Mouse (Mus musculus) kidney, postnatal 0 days (tissue): Measurements from ENCODE around the gene Crk. TPM values are rescaled to one million over a fixed set of nuclear protein-coding genes. Genes with fewer than 3 reads are reported as not detected.
A peak's percentile ranks its signal among the peaks of the same experiment; 100 is the strongest.
"Not testable (repeated sequence)": the region's sequence is repeated elsewhere in the genome, so short reads cannot be mapped to it uniquely, and the experiment has no call there.

Experiments
- ATAC-seq: fragments of 200-750 bp; cut with Nextera tagmentation; replicated peaks from 2 replicates; pipeline ENCODE4 v1.8.0; 2017; ENCODE audit warnings: low read depth, moderate number of reproducible peaks, moderate TSS enrichment, moderate library complexity; ENCODE audit not compliant: low FRiP score
- DNase-seq: peaks from one replicate; pipeline ENCODE4 v3.0.0-alpha.2; 2016; ENCODE audit warnings: low spot score
- H3K27ac ChIP-seq: fragments of 300-500 bp; sonication (generic); 2 replicates; pipeline ENCODE4 v1.5.1; 2014; ENCODE audit warnings: mild to moderate bottlenecking
- H3K27me3 ChIP-seq: fragments of 300-500 bp; sonication (generic); 2 replicates; pipeline ENCODE4 v1.6.1; 2014; ENCODE audit warnings: low read length, mixed read lengths; ENCODE audit not compliant: insufficient read depth
- H3K36me3 ChIP-seq: fragments of 300-500 bp; sonication (generic); 2 replicates; pipeline ENCODE4 v1.6.1; 2014; ENCODE audit warnings: low read length, mixed read lengths; ENCODE audit not compliant: insufficient read depth
- H3K4me1 ChIP-seq: fragments of 300-500 bp; sonication (generic); replicated peaks from 2 replicates; pipeline ENCODE4 v1.6.1; 2014; ENCODE audit warnings: antibody characterized with exemption, low read length, mixed read lengths; ENCODE audit not compliant: insufficient read depth
- H3K4me2 ChIP-seq: fragments of 300-500 bp; sonication (generic); 2 replicates; pipeline ENCODE4 v1.6.1; 2014; ENCODE audit warnings: mild to moderate bottlenecking, low read length, moderate library complexity, mixed read lengths
- H3K4me3 ChIP-seq: fragments of 300-500 bp; sonication (generic); replicated peaks from 2 replicates; pipeline ENCODE4 v1.5.1; 2014; ENCODE audit warnings: low read depth, low read length
- H3K9ac ChIP-seq: fragments of 300-500 bp; sonication (generic); 2 replicates; pipeline ENCODE4 v1.6.1; 2014; ENCODE audit warnings: low read depth, low read length
- H3K9me3 ChIP-seq: fragments of 300-500 bp; sonication (generic); replicated peaks from 2 replicates; pipeline ENCODE4 v1.6.1; 2016; ENCODE audit warnings: low read length, inconsistent platforms, mixed read lengths
- CTCF ChIP-seq: IDR thresholded peaks from 2 replicates; pipeline ENCODE4 v1.5.1; 2016; ENCODE audit warnings: antibody characterized with exemption, low read depth, mild to moderate bottlenecking, moderate library complexity
- WGBS: fragments of 180-500 bp; shearing (Covaris S2); extraction: QIAGEN DNeasy Blood & Tissue Kit; methylation state at CpG from one replicate; pipeline ENCODE4 v1.1.7; 2014; 5-methylcytosine and 5-hydroxymethylcytosine counted together
- polyA plus RNA-seq: library from polyadenylated mRNA; unstranded; fragments of >200 nt; fragmentation: Nextera tagmentation; extraction: Ambion mirVana; gene quantifications from 2 replicates; pipeline ENCODE4 v1.2.1, GENCODE M21; 2015

The Crk gene
- polyA plus RNA-seq, 1 experiment from 2014 or later, result 112 TPM

DNA sequence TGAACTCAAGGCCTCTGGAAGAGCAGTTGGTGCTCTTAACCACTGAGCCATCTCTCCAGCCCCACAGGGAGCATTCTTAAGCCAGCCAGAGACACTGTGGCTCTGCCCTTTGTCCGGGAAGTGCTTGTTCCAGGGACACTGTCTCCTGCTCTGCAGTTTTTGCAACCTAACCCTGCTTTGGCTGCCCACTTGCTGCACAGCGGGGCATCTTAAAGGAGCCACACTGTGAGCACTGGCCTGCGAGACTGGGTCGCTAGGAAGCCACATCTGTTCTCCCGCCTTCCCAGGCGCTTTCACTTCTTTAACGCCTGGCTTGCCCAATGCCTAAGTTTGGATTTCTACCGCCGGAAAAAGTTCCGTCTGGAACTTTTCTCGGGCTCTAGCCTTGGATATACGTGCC is 36.5 kb downstream of the Crk start:
- no peaks in the 10 kb centered on the region for H3K27me3 ChIP-seq
- no peak overlapping the region for H3K9ac ChIP-seq
- WGBS, result 36% methylated on average over 12 of the region's 12 CpGs
- no peak for TF ChIP-seq CTCF
- DNase-seq (no peak), ATAC-seq (no peak)
- H3K4me1 ChIP-seq, result no peaks in the 10 kb centered on the region
- no peak overlapping the region for H3K4me3 ChIP-seq
- H3K36me3 ChIP-seq, result no peaks in the 10 kb centered on the region
- no peaks in the 10 kb centered on the region for H3K9me3 ChIP-seq
- H3K4me2 ChIP-seq, result no peak overlapping the region
- no peak overlapping the region for H3K27ac ChIP-seq

GRCm38 (mm10) chr11:75716661-75717325 is 37.7 kb downstream of the Crk start:
- DNase-seq (peak; percentile 27), ATAC-seq (no peak)
- no peak overlapping the region for H3K4me3 ChIP-seq
- H3K36me3 ChIP-seq, result no peaks in the 10 kb centered on the region
- H3K9ac ChIP-seq, result no peak overlapping the region
- no peak overlapping the region for H3K4me2 ChIP-seq
- no peaks in the 10 kb centered on the region for H3K27me3 ChIP-seq
- no peaks in the 10 kb centered on the region for H3K4me1 ChIP-seq
- TF ChIP-seq CTCF, result peak; percentile 23; the same call in 1 of the 2 replicates
- H3K27ac ChIP-seq, result no peak overlapping the region
- no peaks in the 10 kb centered on the region for H3K9me3 ChIP-seq
- WGBS, result 72% methylated on average over 8 of the region's 8 CpGs

DNA sequence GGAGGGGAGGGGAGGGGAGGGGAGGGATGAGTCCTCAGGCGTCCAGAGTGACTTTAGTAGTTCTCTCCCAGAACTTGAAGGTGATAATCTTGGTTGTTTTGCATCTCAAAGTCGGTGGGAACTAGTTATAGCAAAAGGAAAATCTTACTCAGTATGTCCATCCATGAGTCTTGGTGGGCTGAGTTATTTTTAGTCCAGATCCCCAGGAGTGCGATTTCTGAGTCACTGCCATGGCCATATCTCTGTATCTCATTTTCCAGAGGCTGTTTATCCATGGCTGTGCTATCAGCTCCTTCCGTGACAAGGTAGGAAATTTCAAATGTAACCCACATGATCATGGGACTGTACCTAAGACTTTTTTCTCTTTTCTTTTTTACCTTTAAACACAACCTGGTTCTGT is 43.3 kb downstream of the Crk start:
- H3K9me3 ChIP-seq, result no peaks in the 10 kb centered on the region
- DNase-seq (no peak), ATAC-seq (no peak)
- H3K27me3 ChIP-seq, result no peaks in the 10 kb centered on the region
- no peak overlapping the region for H3K4me3 ChIP-seq
- WGBS, result 58% methylated on average over 4 of the region's 4 CpGs
- H3K4me2 ChIP-seq, result no peak overlapping the region
- H3K4me1 ChIP-seq, result no peaks in the 10 kb centered on the region
- TF ChIP-seq CTCF, result no peak
- no peak overlapping the region for H3K9ac ChIP-seq
- H3K27ac ChIP-seq, result no peak overlapping the region
- H3K36me3 ChIP-seq, result no peaks in the 10 kb centered on the region

- no peak for TF ChIP-seq CTCF
- H3K9me3 ChIP-seq, result no peaks in the 10 kb centered on the region
- ATAC-seq (no peak), DNase-seq (no peak)
- H3K36me3 ChIP-seq, result no peaks in the 10 kb centered on the region
- H3K27me3 ChIP-seq, result no peaks in the 10 kb centered on the region
- no peaks in the 10 kb centered on the region for H3K4me1 ChIP-seq
- no peak overlapping the region for H3K4me3 ChIP-seq
- H3K27ac ChIP-seq, result no peak overlapping the region
- no peak overlapping the region for H3K4me2 ChIP-seq
- WGBS, result 73% methylated on average over 2 of the region's 2 CpGs
- no peak overlapping the region for H3K9ac ChIP-seq
Measured at GRCm38 (mm10) chr11:75727168-75727567, 48.1 kb downstream of the Crk start.

- H3K9me3 ChIP-seq, H3K9ac ChIP-seq, H3K36me3 ChIP-seq, H3K4me1 ChIP-seq, H3K4me2 ChIP-seq, ATAC-seq, H3K27me3 ChIP-seq, H3K27ac ChIP-seq, DNase-seq, H3K4me3 ChIP-seq: not testable (repeated sequence)
- 85% methylated on average over 6 of the region's 6 CpGs for WGBS
Measured at GRCm38 (mm10) chr11:75727659-75728058, 48.6 kb downstream of the Crk start.

DNA sequence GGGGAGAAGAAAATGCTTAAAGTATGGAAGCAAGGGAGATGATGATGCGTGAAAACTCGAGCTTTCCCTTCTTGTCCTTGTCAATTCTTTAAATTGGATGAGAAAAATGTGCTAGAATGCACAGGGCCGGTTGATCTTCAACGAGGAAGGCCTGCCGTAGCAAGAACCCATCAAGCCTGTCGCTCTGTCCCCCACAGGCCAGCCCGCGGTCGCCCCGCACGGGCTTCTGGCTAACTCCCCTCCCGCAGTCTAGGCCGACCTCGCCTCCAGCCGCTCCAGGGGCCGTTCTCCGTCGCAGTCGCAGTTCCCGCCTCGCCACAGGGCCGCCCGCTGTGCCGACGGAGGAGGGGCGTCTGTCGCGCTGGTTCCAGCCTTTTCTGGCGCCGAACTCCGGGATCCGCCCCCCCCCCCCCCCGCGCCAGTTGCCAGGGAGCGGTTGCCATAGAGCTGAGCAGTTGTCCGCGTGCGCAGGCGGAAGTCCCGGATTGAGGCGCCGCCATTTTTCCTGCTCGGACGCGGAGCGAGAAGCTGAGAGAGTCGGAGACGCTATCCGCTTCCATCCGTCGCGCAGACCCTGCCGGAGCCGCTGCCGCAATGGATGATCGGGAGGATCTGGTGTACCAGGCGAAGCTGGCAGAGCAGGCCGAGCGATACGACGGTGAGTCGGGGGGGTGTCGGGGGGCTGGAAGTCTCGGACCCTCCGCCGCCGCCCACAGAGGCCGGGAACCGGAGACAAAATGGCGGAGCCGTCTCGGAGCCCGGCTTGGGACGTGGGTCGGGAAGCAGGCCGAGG is 53.6 kb downstream of the Crk start, which contains the start of gene Ywhae:
Gene Ywhae, plus strand, starts transcription at position 436 of the 793 bp plus-strand sequence.
- TF ChIP-seq CTCF, result no peak
- H3K27ac ChIP-seq, result peak within 1 kb of the TSS; percentile 94
- peak within 1 kb of the TSS; percentile 95 for H3K4me3 ChIP-seq
- H3K27me3 ChIP-seq, result no peaks in the 10 kb centered on the region
- ATAC-seq (peak; percentile 96), DNase-seq (peak; percentile 96)
- H3K36me3 ChIP-seq, result no peaks in the 10 kb centered on the region
- H3K9me3 ChIP-seq, result no peaks in the 10 kb centered on the region
- 1% methylated on average over 73 of the region's 76 CpGs for WGBS
- peak within 1 kb of the TSS; percentile 80 for H3K4me2 ChIP-seq
- H3K4me1 ChIP-seq, result peaks cover 16% of the 10 kb centered on the region
- peak within 1 kb of the TSS; percentile 99 for H3K9ac ChIP-seq
